Mouse (Mus musculus): ENCODE results near the gene Ipo8. TPM values are rescaled to one million over a fixed set of nuclear protein-coding genes. Genes with fewer than 3 reads are reported as not detected.

The Ipo8 gene
- total RNA-seq, 2 experiments from 2014 or later: 28.3 to 30.1 TPM

- intact Hi-C loops (cut with DNase I): no loop called here
- no peak for DNase-seq (ENCODE audit: extremely low spot score in 1 of 2, low spot score in 2 of 2)
Observed at GRCm38 (mm10) chr6:148767228-148767627, 64.0 kb downstream of the Ipo8 start.

GRCm38 (mm10) chr6:148761967-148762712, 69.1 kb downstream of the Ipo8 start:
- DNase-seq (ENCODE audit: extremely low spot score in 1 of 2, low spot score in 2 of 2): no peak
- intact Hi-C loops (cut with DNase I): no loop called here

- DNase-seq (ENCODE audit: extremely low spot score in 1 of 2, low spot score in 2 of 2): no peak
- intact Hi-C loops (cut with DNase I): no loop called here
Observed at GRCm38 (mm10) chr6:148761475-148761874, 69.8 kb downstream of the Ipo8 start.

- intact Hi-C loops (cut with DNase I): no loop called here
Observed at GRCm38 (mm10) chr6:148756535-148756934, 74.7 kb downstream of the Ipo8 start.

GRCm38 (mm10) chr6:148751400-148751799, 79.9 kb downstream of the Ipo8 start:
- intact Hi-C loops (cut with DNase I): loop anchor here (5.0 kb wide), 1 partner anchor 309 kb away; the partner anchor contains the start of gene Tmtc1
- DNase-seq (ENCODE audit: extremely low spot score in 1 of 2, low spot score in 2 of 2): peak in 1 of 2 experiments; percentile 43

More at GRCm38 (mm10) chr6:148756535-148756934, 74.7 kb downstream of the Ipo8 start:
- no peak for DNase-seq (ENCODE audit: extremely low spot score in 1 of 2, low spot score in 2 of 2)

GRCm38 (mm10) chr6:148750183-148750582, 81.1 kb downstream of the Ipo8 start:
- DNase-seq (ENCODE audit: extremely low spot score in 1 of 2, low spot score in 2 of 2): no peak
- intact Hi-C loops (cut with DNase I): loop anchor here (5.0 kb wide), 1 partner anchor 308 kb away; the partner anchor contains the start of gene Tmtc1

GRCm38 (mm10) chr6:148740521-148741226, 90.6 kb downstream of the Ipo8 start:
- intact Hi-C loops (cut with DNase I): loop anchor here (10.0 kb wide), 1 partner anchor 506 kb away; no protein-coding TSS in a partner anchor
- DNase-seq (ENCODE audit: extremely low spot score in 1 of 2, low spot score in 2 of 2): peak in 1 of 2 experiments; percentile 36

GRCm38 (mm10) chr6:148736390-148736789, 94.9 kb downstream of the Ipo8 start:
- intact Hi-C loops (cut with DNase I): no loop called here
- no peak for DNase-seq (ENCODE audit: extremely low spot score in 1 of 2, low spot score in 2 of 2)

- intact Hi-C loops (cut with DNase I): no loop called here
- no peak for DNase-seq (ENCODE audit: extremely low spot score in 1 of 2, low spot score in 2 of 2)
Observed at GRCm38 (mm10) chr6:148734012-148734411, 97.3 kb downstream of the Ipo8 start.

- intact Hi-C loops (cut with DNase I): no loop called here
- no peak for DNase-seq (ENCODE audit: extremely low spot score in 1 of 2, low spot score in 2 of 2)
Observed at GRCm38 (mm10) chr6:148732920-148733319, 98.3 kb downstream of the Ipo8 start.

GRCm38 (mm10) chr6:148728571-148728970, 102.7 kb downstream of the Ipo8 start:
- no peak for DNase-seq (ENCODE audit: extremely low spot score in 1 of 2, low spot score in 2 of 2)
- intact Hi-C loops (cut with DNase I): no loop called here

- intact Hi-C loops (cut with DNase I): no loop called here
- DNase-seq (ENCODE audit: extremely low spot score in 1 of 2, low spot score in 2 of 2): no peak
Observed at GRCm38 (mm10) chr6:148727871-148728524, 103.3 kb downstream of the Ipo8 start.

GRCm38 (mm10) chr6:148724453-148724852, 106.8 kb downstream of the Ipo8 start:
- no peak for DNase-seq (ENCODE audit: extremely low spot score in 1 of 2, low spot score in 2 of 2)
- intact Hi-C loops (cut with DNase I): no loop called here

Other genes with a start within 250 kb of the Ipo8 start
- 1 to 10 TPM; 6.2 to 8.0 TPM for gene Caprin2, start 64.8 kb upstream of the Ipo8 start, total RNA-seq (2021)
- 1 to 10 TPM; 3.8 to 4.5 TPM for gene Sinhcaf, start 115.0 kb upstream of the Ipo8 start, total RNA-seq (2021)

Measured in left cerebral cortex, postnatal 10 days (tissue).